In genomic region chr2:163422895-163423660, GRCm38 (mm10) we compare ENCODE assay signal across 18 mouse cellular contexts. TPM values are rescaled to one million over a fixed set of nuclear protein-coding genes. Genes with fewer than 3 reads are reported as not detected.
DNase-seq lines count a peak whose midpoint lies in the region; ATAC-seq and TF ChIP-seq lines count a peak whose summit lies in the region.
"Had no signal": no experiment of that assay in that cellular context is flagged by ENCODE, and none has a peak within 500 bp of the region (broad histone marks: within the 10 kb centered on the region; RNA-seq: fewer than 3 reads in every experiment).

No protein-coding gene starts in this region.

- H3K79me2 ChIP-seq in macrophage (ENCODE audit: inconsistent target) = peaks cover 48% of the 10 kb centered on the region

- no peaks in the 10 kb centered on the region for H3K27me3 ChIP-seq in cerebellum, adult 2 months (ENCODE audit: control insufficient read depth, insufficient read depth, low read length)
- H3K27me3 ChIP-seq in heart, embryonic 12.5 days (replicated peaks) = no peaks in the 10 kb centered on the region
- H3K27me3 ChIP-seq in lung, postnatal 0 days (replicated peaks; ENCODE audit: insufficient read depth, low read length) = no peaks in the 10 kb centered on the region
- H3K27me3 ChIP-seq: CH12.LX; forebrain, embryonic 13.5 days; liver, embryonic 15.5 days; neural tube, embryonic 12.5 days; Patski had no signal

- no peaks in the 10 kb centered on the region for H3K9me3 ChIP-seq in heart, embryonic 12.5 days (replicated peaks)
- H3K9me3 ChIP-seq in lung, postnatal 0 days (ENCODE audit: low read length) = no peaks in the 10 kb centered on the region
- H3K9me3 ChIP-seq: forebrain, embryonic 13.5 days; limb, embryonic 10.5 days; liver, embryonic 15.5 days; neural tube, embryonic 12.5 days had no signal

- no peak for ATAC-seq in heart, embryonic 12.5 days (ENCODE audit: insufficient number of reproducible peaks, low FRiP score)
- no peak for ATAC-seq in lung, postnatal 0 days
- ATAC-seq: forebrain, embryonic 13.5 days; midbrain, embryonic 16.5 days; Patski had no signal

- no peak for TF ChIP-seq CTCF in cerebellum, adult 2 months (IDR thresholded peaks at IDR 0.05; ENCODE audit: borderline replicate concordance, insufficient read depth, low read depth, low read length)
- TF ChIP-seq CTCF in lung, postnatal 0 days (IDR thresholded peaks at IDR 0.05) = peak; percentile 18; the same call in 1 of the 2 replicates

- TF ChIP-seq EP300 in lung, postnatal 0 days (IDR thresholded peaks at IDR 0.05) = no peak

- intact Hi-C loops in heart, postnatal 25 days (cut with DNase I) = no loop called here

- H3K9ac ChIP-seq in heart, embryonic 12.5 days = 0 out of 2 replicates have a peak overlapping the region, but pooled peaks have one; percentile 0
- no peak overlapping the region for H3K9ac ChIP-seq in lung, postnatal 0 days (replicated peaks; ENCODE audit: low read depth)
- H3K9ac ChIP-seq: forebrain, embryonic 13.5 days; liver, embryonic 15.5 days; neural tube, embryonic 12.5 days had no signal

- no peaks in the 10 kb centered on the region; the same call in 1 of the 2 replicates for H3K36me3 ChIP-seq in heart, embryonic 12.5 days
- no peaks in the 10 kb centered on the region for H3K36me3 ChIP-seq in lung, postnatal 0 days (ENCODE audit: insufficient read depth, low read length)
- H3K36me3 ChIP-seq in macrophage (ENCODE audit: inconsistent target) = no peaks in the 10 kb centered on the region
- H3K36me3 ChIP-seq: liver, embryonic 15.5 days; neural tube, embryonic 12.5 days had no signal

- H3K4me1 ChIP-seq in cerebellum, adult 2 months (ENCODE audit: control insufficient read depth, insufficient read depth, low read length) = peaks cover 13% of the 10 kb centered on the region
- H3K4me1 ChIP-seq in heart, embryonic 12.5 days (replicated peaks) = peaks cover 15% of the 10 kb centered on the region
- peaks cover 4% of the 10 kb centered on the region; the same call in 1 of the 2 replicates for H3K4me1 ChIP-seq in lung, postnatal 0 days (ENCODE audit: insufficient read depth, low read depth, low read length)

- 0 out of 2 replicates have a peak overlapping the region, but pooled peaks have one; percentile 23 for H3K27ac ChIP-seq in cerebellum, adult 2 months (ENCODE audit: insufficient read depth, low read length)
- H3K27ac ChIP-seq in heart, embryonic 12.5 days (ENCODE audit: poor library complexity, severe bottlenecking) = no peak overlapping the region
- no peak overlapping the region for H3K27ac ChIP-seq in lung, postnatal 0 days (ENCODE audit: low read length)
- H3K27ac ChIP-seq in macrophage = peak overlapping the region; percentile 27; the same call in 1 of the 2 replicates
- H3K27ac ChIP-seq: forebrain, embryonic 13.5 days; limb, embryonic 10.5 days; liver, embryonic 15.5 days; neural tube, embryonic 12.5 days had no signal

- DNase-seq in cerebellum, adult 2 months = no peak
- no peak for DNase-seq in cerebellum, adult 11 months
- no peak for DNase-seq in heart, postnatal 25 days (ENCODE audit: low spot score)
- no peak for DNase-seq in lung, postnatal 0 days (ENCODE audit: low spot score)
- DNase-seq in lung, postnatal 10 days = no peak
- DNase-seq in adrenal gland, postnatal 4 days (ENCODE audit: low spot score in 2 of 2) = no peak
- DNase-seq: cerebellum, adult 18-20 months; embryo, embryonic 11 days; right cerebral cortex, postnatal 14 days had no signal

- 45% methylated on average over 9 of the region's 9 CpGs for WGBS in cerebellum, adult 2 months
- 72% methylated on average over 9 of the region's 9 CpGs for WGBS in heart, embryonic 12.5 days
- 64% methylated on average over 9 of the region's 9 CpGs for WGBS in lung, postnatal 0 days
- WGBS in macrophage (ENCODE audit: missing documents) = 18% methylated on average over 9 of the region's 9 CpGs

- H3K4me3 ChIP-seq in cerebellum, adult 2 months (replicated peaks; ENCODE audit: insufficient read depth, low read depth, low read length) = no peak overlapping the region
- no peak overlapping the region for H3K4me3 ChIP-seq in heart, embryonic 12.5 days
- no peak overlapping the region for H3K4me3 ChIP-seq in lung, postnatal 0 days (ENCODE audit: low read depth, low read length)
- no peak overlapping the region for H3K4me3 ChIP-seq in macrophage (ENCODE audit: inconsistent target)
- H3K4me3 ChIP-seq: forebrain, embryonic 13.5 days; limb, embryonic 10.5 days; liver, embryonic 15.5 days; neural tube, embryonic 12.5 days had no signal

- H3K4me2 ChIP-seq in heart, embryonic 12.5 days = no peak overlapping the region
- H3K4me2 ChIP-seq in lung, postnatal 0 days (replicated peaks; ENCODE audit: low read depth, low read length) = no peak overlapping the region
- H3K4me2 ChIP-seq: forebrain, embryonic 13.5 days; liver, embryonic 15.5 days; neural tube, embryonic 12.5 days had no signal

- no peak for TF ChIP-seq POLR2A in cerebellum, adult 2 months (IDR thresholded peaks at IDR 0.05; ENCODE audit: borderline replicate concordance, insufficient read depth, low read length)

RNA-seq across cellular contexts. Expression of gene Oser1, which starts 1.4 kb away (rescaled TPM):
- 37.7 and 39.4 TPM in 2 replicates for polyA plus RNA-seq in cerebellum, adult 2 months (2012; rRNA removed)
- 55.3 and 57.2 TPM in 2 replicates for polyA plus RNA-seq in heart, embryonic 12.5 days (2016; fragmentation: Nextera tagmentation; extraction: Ambion mirVana)
- total RNA-seq in heart, postnatal 25 days (2021) = 10 to 100 TPM; 21.0 to 21.6 TPM
- 73.8 and 74.6 TPM in 2 replicates for polyA plus RNA-seq in lung, postnatal 0 days (2015; fragmentation: Nextera tagmentation; extraction: Ambion mirVana)
- total RNA-seq in macrophage (2018; cell fraction: chromatin; rRNA removed) = 10 to 100 TPM; 25.3 to 59.8 (median 30.5) TPM
- 10 to 100 TPM; 32.8 to 66.5 (median 42.2) TPM for total RNA-seq in macrophage (2018; cell fraction: cytosol; rRNA removed)
- 10 to 100 TPM; 31.1 to 56.1 (median 42.5) TPM for total RNA-seq in macrophage (2018; cell fraction: nucleus; rRNA removed)
- 49.3 to 58.0 TPM (median 55.1 TPM) in 3 replicates for polyA plus RNA-seq in macrophage (2018)
- 10 to 100 TPM; 34.7 to 36.6 TPM for total RNA-seq in adrenal gland, postnatal 4 days (2021)

RNA-seq across cellular contexts. Expression of gene Gdap1l1, which starts 15.2 kb away (rescaled TPM):
- polyA plus RNA-seq in cerebellum, adult 2 months (2012; rRNA removed) = 126 and 128 TPM in 2 replicates
- polyA plus RNA-seq in heart, embryonic 12.5 days (2016; fragmentation: Nextera tagmentation; extraction: Ambion mirVana) = 0.19 and 0.63 TPM in 2 replicates
- not detected for total RNA-seq in heart, postnatal 25 days (2021)
- polyA plus RNA-seq in lung, postnatal 0 days (2015; fragmentation: Nextera tagmentation; extraction: Ambion mirVana) = 0.37 and 0.43 TPM in 2 replicates
- under 1 TPM in 6 of 26 experiments, not detected in 20; 0.49 to 0.99 (median 0.68) TPM for total RNA-seq in macrophage (2018; cell fraction: chromatin; rRNA removed)
- total RNA-seq in macrophage (2018; cell fraction: cytosol; rRNA removed) = 1 to 10 TPM in 5 of 26 experiments, under 1 TPM in 19, not detected in 2; 0.07 to 2.1 (median 0.63) TPM
- total RNA-seq in macrophage (2018; cell fraction: nucleus; rRNA removed) = 1 to 10 TPM in 1 of 26 experiments, under 1 TPM in 7, not detected in 18; 0.41 to 1.3 (median 0.83) TPM
- polyA plus RNA-seq in macrophage (2018) = 0.63 to 2.4 TPM (median 1.1 TPM) in 3 replicates
- 10 to 100 TPM in 1 of 2 experiments, 1 to 10 TPM in 1; 9.7 to 10.3 TPM for total RNA-seq in adrenal gland, postnatal 4 days (2021)
- total RNA-seq: CH12.LX had no signal

RNA-seq across cellular contexts. Expression of gene Jph2, which starts 25.3 kb away (rescaled TPM):
- polyA plus RNA-seq in cerebellum, adult 2 months (2012; rRNA removed) = 0.48 and 0.52 TPM in 2 replicates
- 62.5 and 62.7 TPM in 2 replicates for polyA plus RNA-seq in heart, embryonic 12.5 days (2016; fragmentation: Nextera tagmentation; extraction: Ambion mirVana)
- 100 to 1,000 TPM; 374 to 418 TPM for total RNA-seq in heart, postnatal 25 days (2021)
- 4.0 and 6.0 TPM in 2 replicates for polyA plus RNA-seq in lung, postnatal 0 days (2015; fragmentation: Nextera tagmentation; extraction: Ambion mirVana)
- total RNA-seq in macrophage (2018; cell fraction: chromatin; rRNA removed) = under 1 TPM in 1 of 26 experiments, not detected in 25; 0.76 TPM
- total RNA-seq in macrophage (2018; cell fraction: cytosol; rRNA removed) = under 1 TPM in 1 of 26 experiments, not detected in 25; 0.04 TPM
- not detected for total RNA-seq in macrophage (2018; cell fraction: nucleus; rRNA removed)
- polyA plus RNA-seq in macrophage (2018) = not detected in 3 replicates
- 10 to 100 TPM in 1 of 2 experiments, 1 to 10 TPM in 1; 9.3 to 13.0 TPM for total RNA-seq in adrenal gland, postnatal 4 days (2021)
- total RNA-seq: CH12.LX had no signal

RNA-seq across cellular contexts. Expression of gene Fitm2, which starts 49.4 kb away (rescaled TPM):
- polyA plus RNA-seq in cerebellum, adult 2 months (2012; rRNA removed) = 20.2 and 21.5 TPM in 2 replicates
- polyA plus RNA-seq in heart, embryonic 12.5 days (2016; fragmentation: Nextera tagmentation; extraction: Ambion mirVana) = 14.2 and 15.5 TPM in 2 replicates
- 100 to 1,000 TPM; 174 to 182 TPM for total RNA-seq in heart, postnatal 25 days (2021)
- polyA plus RNA-seq in lung, postnatal 0 days (2015; fragmentation: Nextera tagmentation; extraction: Ambion mirVana) = 18.6 and 22.5 TPM in 2 replicates
- total RNA-seq in macrophage (2018; cell fraction: chromatin; rRNA removed) = 1 to 10 TPM in 12 of 26 experiments, under 1 TPM in 12, not detected in 2; 0.25 to 4.1 (median 0.97) TPM
- 1 to 10 TPM in 25 of 26 experiments, under 1 TPM in 1; 0.81 to 3.8 (median 2.5) TPM for total RNA-seq in macrophage (2018; cell fraction: cytosol; rRNA removed)
- 1 to 10 TPM in 25 of 26 experiments, under 1 TPM in 1; 0.86 to 6.8 (median 2.2) TPM for total RNA-seq in macrophage (2018; cell fraction: nucleus; rRNA removed)
- 1.3 to 3.6 TPM (median 2.1 TPM) in 3 replicates for polyA plus RNA-seq in macrophage (2018)
- 10 to 100 TPM; 41.4 to 46.4 TPM for total RNA-seq in adrenal gland, postnatal 4 days (2021)

Comparison
In these comparisons a context has a peak if more than half of its experiments do, and no peak if none do; other contexts are left out.
1. H3K27ac ChIP-seq: peak in cerebellum, adult 2 months (single experiment) and macrophage (single experiment); none in heart, embryonic 12.5 days (single experiment) and lung, postnatal 0 days (single experiment).
2. RNA of gene Gdap1l1, which starts 15.2 kb away (polyA plus RNA-seq): 126 to 128 TPM in cerebellum, adult 2 months; 0.63 to 2.4 TPM in macrophage, 0.37 to 0.43 TPM in lung, postnatal 0 days and 0.19 to 0.63 TPM in heart, embryonic 12.5 days; every median in the first group is over 10 times any median in the second.